Mouse (Mus musculus) 416B (cell line): ENCODE data around the gene Prl2c5.
"Not testable (repeated sequence)": the region's sequence is repeated elsewhere in the genome, so short reads cannot be mapped to it uniquely, and the experiment has no call there.

Source experiments
- DNase-seq: peaks from one replicate; pipeline ENCODE4 v3.0.0; 2011; ENCODE audit warnings: low read depth

Prl2c5 gene

DNA sequence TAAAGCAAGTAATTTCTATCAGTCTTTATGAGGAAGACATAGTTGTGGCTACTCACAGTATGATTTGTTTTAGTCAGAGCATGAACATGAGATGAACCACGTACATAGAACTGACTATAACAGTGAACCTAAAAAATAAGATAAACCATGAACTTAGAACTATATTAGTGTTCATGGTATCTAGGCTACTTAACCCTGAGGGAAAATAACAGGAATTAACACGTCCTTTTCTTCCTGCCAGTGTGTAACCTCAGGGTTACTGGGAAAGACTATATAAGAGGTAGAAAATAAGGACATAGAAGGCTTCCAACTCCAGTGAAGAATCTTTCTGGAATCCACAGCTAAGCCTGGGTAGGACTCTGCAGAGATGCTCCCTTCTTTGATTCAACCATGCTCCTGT, at the start of gene Prl2c5:
Gene Prl2c5 (plus strand): TSS at position 301 of the 400 bp plus-strand sequence.
- not testable (repeated sequence) for DNase-seq

DNA sequence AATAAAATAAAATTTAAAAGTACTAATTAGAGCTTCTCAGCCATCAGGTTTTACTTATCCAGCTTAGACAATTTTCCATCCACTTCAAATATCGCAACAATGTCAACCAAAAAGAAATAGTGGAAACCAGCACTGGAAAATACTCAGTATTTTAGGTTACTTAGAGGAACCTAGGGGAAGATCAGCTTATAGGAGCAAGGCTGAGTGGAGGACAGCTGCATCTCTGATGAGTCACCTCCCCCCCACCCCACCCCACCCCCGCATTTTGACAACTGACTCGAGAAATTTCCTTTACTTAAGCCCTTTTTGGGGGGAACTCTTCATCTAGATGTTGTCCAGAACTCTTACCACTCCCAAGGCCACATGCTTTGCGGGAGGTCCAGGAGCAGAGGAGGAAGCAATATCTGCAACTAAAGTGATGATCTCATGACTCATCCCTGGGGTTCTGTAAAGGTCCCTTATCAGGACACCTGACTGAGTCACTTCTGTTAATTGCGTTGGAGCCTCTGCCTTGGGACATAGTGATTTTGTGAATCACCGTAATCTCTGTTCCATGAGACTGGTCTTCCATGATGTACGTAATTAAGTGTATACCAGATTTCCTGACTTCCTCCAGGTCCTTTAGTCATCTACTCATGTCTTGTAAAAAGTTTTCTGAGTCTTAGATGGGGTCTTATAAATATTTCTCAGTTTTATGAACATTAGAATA, 19.6 kb upstream of the Prl2c5 start:
- DNase-seq, result not testable (repeated sequence)

DNA sequence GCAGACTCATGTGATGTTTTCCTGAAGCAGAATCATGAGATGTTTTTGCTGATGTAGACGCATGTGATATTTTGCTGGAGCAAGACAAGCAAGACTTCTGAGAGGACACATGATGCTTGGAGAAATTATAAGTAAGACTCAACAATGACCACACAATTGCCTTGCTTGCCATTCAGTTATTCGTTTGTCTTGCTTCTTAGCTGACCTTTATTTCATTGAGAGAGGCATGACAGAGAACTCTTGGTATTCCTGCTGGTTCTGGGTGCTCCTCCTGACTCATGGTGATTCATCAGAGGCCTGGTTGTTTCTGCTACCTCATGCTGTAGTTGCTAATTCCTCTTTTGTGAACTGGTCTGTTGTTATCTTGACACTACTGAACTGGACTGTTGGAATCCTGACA, 13.9 kb upstream of the Prl2c5 start:
- DNase-seq, result not testable (repeated sequence)

DNA sequence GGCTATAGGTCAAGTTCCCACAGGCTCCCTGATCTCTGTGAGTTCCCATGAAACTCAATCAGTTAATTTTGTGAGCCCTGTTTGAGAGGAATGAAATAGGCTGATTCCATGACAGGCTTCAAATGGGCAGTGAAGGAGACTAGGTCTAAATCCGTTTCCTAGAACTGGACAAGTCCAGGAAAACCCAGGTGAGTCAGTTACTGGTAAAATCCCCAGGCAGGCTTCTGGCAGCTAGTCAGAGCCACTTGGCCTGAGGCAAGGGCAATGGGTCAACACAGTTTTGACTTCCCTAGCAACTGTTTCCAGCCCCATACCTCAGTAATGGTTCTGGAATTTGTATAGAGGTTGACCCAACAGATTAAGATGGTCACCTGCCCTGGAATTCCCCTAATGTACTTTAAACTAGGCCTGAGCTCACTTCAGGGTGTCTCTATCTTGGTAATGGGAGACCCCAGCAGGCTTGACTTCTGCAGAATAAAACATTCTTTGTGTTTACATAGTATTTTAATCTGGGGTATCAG, 8.8 kb upstream of the Prl2c5 start:
- DNase-seq, result not testable (repeated sequence)

DNA sequence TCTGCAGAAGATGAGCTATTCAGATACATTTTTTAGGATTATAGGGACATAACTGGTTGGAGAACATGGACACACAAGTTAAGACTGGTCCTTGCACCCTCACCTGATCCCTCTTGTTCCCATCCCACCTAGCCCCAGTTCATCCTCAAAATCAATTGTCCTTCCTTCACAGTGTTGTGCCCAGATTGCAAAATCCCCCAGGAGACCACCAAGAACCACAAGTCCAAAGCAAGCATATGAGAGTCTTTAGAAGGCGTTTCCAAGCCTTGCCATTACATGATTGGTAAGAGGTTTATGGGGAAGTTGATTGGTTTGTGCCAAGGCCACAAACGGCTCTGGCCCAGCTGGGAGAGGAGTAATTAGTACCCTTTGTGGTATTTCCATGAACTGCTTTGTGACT, 6.8 kb upstream of the Prl2c5 start:
- DNase-seq, result not testable (repeated sequence)

DNA sequence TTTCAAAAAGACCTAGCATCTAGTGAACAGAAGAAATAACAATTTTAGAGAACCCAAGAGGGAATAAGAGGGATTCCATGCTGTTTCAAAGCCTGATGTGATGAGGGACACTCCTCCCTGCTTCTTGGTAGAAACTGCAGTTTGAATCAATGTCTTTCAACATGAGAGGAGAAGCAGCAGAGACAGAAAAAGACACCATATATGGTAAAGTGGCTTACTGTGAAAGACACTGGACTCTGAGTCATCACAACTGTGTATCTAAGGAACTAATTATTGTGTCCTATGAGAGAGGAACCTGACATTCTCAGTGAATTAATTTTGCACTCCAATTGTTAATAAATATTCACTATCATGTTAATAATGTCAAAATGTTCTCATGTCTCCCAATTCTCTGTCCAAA, 28.7 kb downstream of the Prl2c5 start:
- not testable (repeated sequence) for DNase-seq

DNA sequence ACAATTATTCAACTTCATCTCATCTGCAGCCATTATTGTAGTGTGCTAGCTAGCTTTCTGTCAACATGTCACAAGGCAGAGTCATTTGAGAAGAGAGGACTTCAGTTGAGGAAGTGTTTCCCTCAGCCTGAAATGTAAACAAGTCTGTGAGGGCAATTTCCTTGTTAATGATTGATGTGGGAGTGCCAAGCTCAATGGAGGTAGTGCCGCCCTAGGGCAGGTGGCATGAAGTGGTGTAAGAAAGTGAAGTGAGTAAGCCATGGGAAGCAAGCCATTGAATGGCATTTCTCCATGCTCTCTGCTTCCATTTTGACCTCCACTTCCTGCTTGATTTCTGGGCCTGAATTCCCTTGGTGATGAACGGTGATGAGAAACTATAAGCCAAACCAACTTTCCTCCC, 33.8 kb downstream of the Prl2c5 start:
- not testable (repeated sequence) for DNase-seq

DNA sequence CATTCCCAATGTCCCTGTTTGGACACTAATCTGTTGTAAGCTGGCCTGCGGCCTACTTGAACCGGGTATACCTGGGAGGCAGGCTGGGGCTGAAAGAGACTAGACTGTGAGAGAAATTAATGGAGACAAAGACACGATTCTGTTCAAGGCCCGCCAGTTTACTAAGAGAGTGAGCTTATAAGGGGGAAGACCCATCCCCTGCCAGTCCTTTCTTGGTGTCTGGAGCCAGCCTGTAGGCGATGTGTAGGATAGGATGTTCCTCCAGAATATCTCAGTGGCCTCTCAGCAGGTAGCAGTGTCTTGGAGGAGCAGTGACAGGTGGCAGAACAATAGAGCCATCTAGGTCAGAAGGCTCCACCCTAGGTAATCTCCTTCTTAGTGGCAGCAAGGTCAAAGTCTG, 37.7 kb downstream of the Prl2c5 start:
- not testable (repeated sequence) for DNase-seq

DNA sequence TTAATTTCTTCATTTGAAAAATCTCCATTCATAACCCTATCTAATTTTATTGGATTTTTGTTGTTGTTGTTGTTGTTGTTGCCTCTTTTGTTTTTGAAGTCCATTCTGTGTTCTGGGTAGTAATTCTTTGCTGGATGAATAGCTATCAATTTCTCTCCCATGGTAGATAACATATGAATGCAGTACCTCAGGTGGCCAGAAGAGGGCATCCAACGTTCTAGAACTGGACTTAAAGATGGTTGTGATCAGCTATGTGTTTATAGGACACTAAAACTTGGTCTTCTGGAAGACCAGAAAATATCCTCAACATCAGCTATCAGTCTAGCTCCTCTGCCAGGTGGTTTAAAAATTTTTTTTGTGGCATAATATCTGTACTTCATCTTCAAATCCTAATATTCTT, 54.9 kb downstream of the Prl2c5 start:
- DNase-seq, result peak; percentile 27
